Mouse (Mus musculus) embryonic facial prominence, embryonic 12.5 days (tissue): ENCODE measurements around the gene Fam229a. TPM values are rescaled to one million over a fixed set of nuclear protein-coding genes. Genes with fewer than 3 reads are reported as not detected.

ENCODE experiments used
- ATAC-seq: fragments of 200-750 bp; cut with Nextera tagmentation; 2 replicates; pipeline ENCODE4 v1.8.0; 2017; ENCODE audit not compliant: insufficient number of reproducible peaks, insufficient read depth, low FRiP score, low TSS enrichment
- H3K27ac ChIP-seq: fragments of 300-500 bp; sonication (generic); 2 replicates; pipeline ENCODE4 v1.5.1; 2016; ENCODE audit warnings: mild to moderate bottlenecking
- H3K27me3 ChIP-seq: fragments of 300-500 bp; sonication (generic); 2 replicates; pipeline ENCODE4 v1.6.1; 2016; ENCODE audit warnings: mild to moderate bottlenecking, moderate library complexity
- H3K36me3 ChIP-seq: fragments of 300-500 bp; sonication (generic); 2 replicates; pipeline ENCODE4 v1.6.1; 2016; ENCODE audit warnings: mild to moderate bottlenecking
- H3K4me1 ChIP-seq: fragments of 300-500 bp; sonication (generic); 2 replicates; pipeline ENCODE4 v1.6.1; 2016
- H3K4me2 ChIP-seq: fragments of 300-500 bp; sonication (generic); replicated peaks from 2 replicates; pipeline ENCODE4 v1.6.1; 2016; ENCODE audit warnings: mild to moderate bottlenecking, moderate library complexity
- H3K4me3 ChIP-seq: fragments of 300-500 bp; sonication (generic); 2 replicates; pipeline ENCODE4 v1.5.1; 2016; ENCODE audit warnings: mild to moderate bottlenecking
- H3K9ac ChIP-seq: fragments of 300-500 bp; sonication (generic); 2 replicates; pipeline ENCODE4 v1.6.1; 2016; ENCODE audit warnings: mild to moderate bottlenecking, moderate library complexity
- H3K9me3 ChIP-seq: fragments of 300-500 bp; sonication (generic); 2 replicates; pipeline ENCODE4 v1.6.1; 2016; ENCODE audit warnings: mild to moderate bottlenecking, moderate library complexity
- WGBS: fragments of 180-500 bp; shearing (Covaris S2); methylation state at CpG from one replicate; pipeline ENCODE4 v1.1.7; 2016; 5-methylcytosine and 5-hydroxymethylcytosine counted together
- polyA plus RNA-seq: library from polyadenylated mRNA; unstranded; fragments of >200 nt; fragmentation: Nextera tagmentation; extraction: Ambion mirVana; gene quantifications from 2 replicates; pipeline ENCODE4 v1.2.1, GENCODE M21; 2016

Fam229a gene
- polyA plus RNA-seq, 1 experiment from 2014 or later = 0.32 TPM

DNA sequence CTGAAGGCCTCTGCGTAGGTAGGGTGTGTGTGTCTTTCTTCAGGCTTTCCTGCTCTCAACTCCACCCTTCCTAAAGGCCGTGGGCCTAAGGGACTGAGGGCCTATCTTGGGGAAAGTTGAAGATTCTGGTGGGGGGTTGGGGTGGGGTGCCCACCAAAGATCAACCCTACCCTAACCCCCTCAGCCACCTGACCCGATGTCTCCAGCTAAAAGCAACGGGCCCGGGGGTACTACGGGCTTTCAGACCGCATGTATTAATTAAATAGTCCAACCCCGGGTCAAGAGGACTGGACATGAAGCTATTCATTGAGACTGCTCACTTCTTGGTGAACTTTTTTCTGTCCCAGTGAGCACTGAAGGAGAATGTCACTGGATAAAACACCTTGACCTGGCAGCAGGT lies 9.0 kb downstream of the Fam229a start:
- 79% methylated on average over 8 of the region's 8 CpGs for WGBS
- ATAC-seq = no peak
- Histone ChIP-seq H3K9ac (no peak overlapping the region; the same call in 1 of the 2 replicates), H3K9me3 (no peaks in the 10 kb centered on the region), H3K36me3 (no peaks in the 10 kb centered on the region), H3K4me2 (peak overlapping the region; percentile 63), H3K4me3 (peak overlapping the region; percentile 50), H3K4me1 (peaks cover 24% of the 10 kb centered on the region), H3K27ac (peak overlapping the region; percentile 87), H3K27me3 (no peaks in the 10 kb centered on the region)

- H3K27ac ChIP-seq = peak overlapping the region; percentile 87
- no peaks in the 10 kb centered on the region for H3K9me3 ChIP-seq
- peak overlapping the region; percentile 60 for H3K9ac ChIP-seq
- 2% methylated on average over 47 of the region's 49 CpGs for WGBS
- ATAC-seq = peak; percentile 74
- no peaks in the 10 kb centered on the region for H3K36me3 ChIP-seq
- H3K4me1 ChIP-seq = peaks cover 22% of the 10 kb centered on the region
- peak overlapping the region; percentile 50 for H3K4me3 ChIP-seq
- H3K4me2 ChIP-seq = peak overlapping the region; percentile 63
- no peaks in the 10 kb centered on the region for H3K27me3 ChIP-seq
These were observed 9.9 kb downstream of the Fam229a start for GRCm38 (mm10) chr4:129500607-129501566.

GRCm38 (mm10) chr4:129502327-129502888 lies 11.4 kb downstream of the Fam229a start:
- Histone ChIP-seq H3K27ac (no peak overlapping the region), H3K4me2 (no peak overlapping the region), H3K4me3 (no peak overlapping the region), H3K27me3 (no peaks in the 10 kb centered on the region), H3K4me1 (peaks cover 10% of the 10 kb centered on the region; the same call in 1 of the 2 replicates), H3K9ac (no peak overlapping the region), H3K36me3 (no peaks in the 10 kb centered on the region), H3K9me3 (no peaks in the 10 kb centered on the region)
- WGBS = 69% methylated on average over 9 of the region's 9 CpGs
- no peak for ATAC-seq

DNA sequence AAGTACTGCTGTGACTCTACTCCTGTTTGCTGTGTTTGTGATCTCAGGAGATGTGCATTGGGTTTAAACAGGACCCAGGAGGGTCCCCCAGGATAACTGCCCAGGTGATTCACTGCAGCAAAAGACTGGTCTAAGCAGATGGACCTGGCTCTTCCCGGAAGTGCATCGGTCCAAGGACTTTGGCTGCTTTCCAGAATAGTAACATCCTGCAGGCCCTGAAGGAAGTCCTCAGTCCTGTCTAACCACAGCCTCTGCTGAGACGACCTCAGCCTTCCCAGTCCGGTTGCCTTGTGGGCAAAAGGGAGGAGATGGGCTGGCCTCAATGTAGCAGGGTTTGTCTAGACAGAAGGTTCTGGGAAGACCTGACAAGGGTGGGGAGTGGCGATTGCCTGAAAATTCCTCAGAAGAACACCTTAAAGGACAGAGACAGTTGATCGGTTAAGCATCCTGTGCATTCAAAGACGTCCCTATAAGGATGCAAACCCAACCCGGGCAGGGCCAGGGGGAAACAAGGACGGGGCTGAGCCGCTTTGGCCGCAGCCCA lies 12.0 kb downstream of the Fam229a start:
- H3K9ac ChIP-seq = no peak overlapping the region
- ATAC-seq = no peak

GRCm38 (mm10) chr4:129505511-129505910 lies 14.5 kb downstream of the Fam229a start:
- Histone ChIP-seq H3K4me2 (no peak overlapping the region), H3K27me3 (no peaks in the 10 kb centered on the region), H3K27ac (no peak overlapping the region), H3K9ac (no peak overlapping the region), H3K9me3 (no peaks in the 10 kb centered on the region), H3K36me3 (no peaks in the 10 kb centered on the region), H3K4me1 (peaks cover 21% of the 10 kb centered on the region; the same call in 1 of the 2 replicates), H3K4me3 (no peak overlapping the region)
- WGBS = 85% methylated on average over 3 of the region's 3 CpGs
- ATAC-seq = no peak

More for the DNA sequence above, 12.0 kb downstream of the Fam229a start:
- Histone ChIP-seq H3K27me3 (no peaks in the 10 kb centered on the region), H3K36me3 (no peaks in the 10 kb centered on the region), H3K4me3 (no peak overlapping the region), H3K9me3 (no peaks in the 10 kb centered on the region), H3K27ac (no peak overlapping the region), H3K4me2 (no peak overlapping the region), H3K4me1 (peaks cover 10% of the 10 kb centered on the region; the same call in 1 of the 2 replicates)
- 65% methylated on average over 11 of the region's 11 CpGs for WGBS

DNA sequence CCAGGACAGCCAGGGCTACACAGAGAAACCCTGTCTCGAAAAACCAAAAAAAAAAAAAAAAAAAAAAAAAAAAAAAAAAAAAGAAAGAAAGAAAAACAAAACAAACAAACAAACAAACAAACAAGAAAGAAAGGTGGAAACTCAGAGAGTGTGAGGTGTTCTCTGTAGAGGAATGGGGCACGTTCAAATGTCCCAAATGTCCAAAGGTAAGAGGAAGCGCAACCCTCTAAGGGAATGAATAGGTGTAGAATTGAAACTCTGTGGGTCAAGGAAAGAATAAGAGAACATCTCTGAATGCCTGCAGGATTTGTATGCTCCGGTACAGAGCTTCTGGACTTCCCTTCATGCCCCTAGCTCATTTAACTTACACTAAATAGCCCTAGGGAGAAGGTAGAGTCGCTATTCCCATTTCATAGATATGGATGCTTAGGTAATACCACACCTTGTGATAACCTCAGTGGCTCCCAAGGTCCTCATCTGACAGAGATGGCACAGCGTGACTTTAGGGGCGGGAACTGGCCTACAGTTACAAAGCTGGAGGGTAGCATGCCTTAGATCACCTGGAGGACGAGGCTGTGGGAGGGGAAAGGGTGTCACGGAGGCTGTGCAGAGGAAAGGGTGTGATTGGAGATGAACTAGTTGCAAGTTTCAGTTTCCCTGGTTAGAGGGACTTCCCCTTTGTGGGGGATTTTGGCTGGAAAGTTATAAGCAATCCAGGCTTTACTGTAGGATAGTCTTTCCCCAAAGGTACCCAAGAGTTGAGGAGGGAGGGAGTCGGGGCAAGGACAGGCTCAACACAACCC lies 16.6 kb downstream of the Fam229a start:
- WGBS = 61% methylated on average over 9 of the region's 10 CpGs

DNA sequence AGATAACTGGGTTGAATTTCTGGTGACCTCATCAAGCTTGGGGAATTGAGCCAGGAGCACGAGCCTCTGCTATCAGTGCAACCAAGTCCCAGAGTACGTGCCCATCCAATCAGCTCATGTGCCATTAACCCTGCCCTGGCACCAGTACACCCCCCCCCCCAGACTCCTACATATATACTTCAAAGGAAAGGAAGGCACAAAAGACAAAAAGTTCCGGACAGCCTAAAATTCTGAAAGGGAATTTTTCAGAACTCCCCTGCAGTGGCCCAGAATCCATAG lies 17.2 kb downstream of the Fam229a start:
- H3K4me1 ChIP-seq = peaks cover 36% of the 10 kb centered on the region
- WGBS = 59% methylated on average over 3 of the region's 3 CpGs
- no peak for ATAC-seq

More for the DNA sequence above, 16.6 kb downstream of the Fam229a start:
- Histone ChIP-seq H3K9ac (no peak overlapping the region), H3K9me3 (no peaks in the 10 kb centered on the region), H3K27me3 (no peaks in the 10 kb centered on the region), H3K36me3 (no peaks in the 10 kb centered on the region), H3K4me2 (no peak overlapping the region), H3K4me1 (peaks cover 34% of the 10 kb centered on the region), H3K27ac (no peak overlapping the region), H3K4me3 (no peak overlapping the region)
- ATAC-seq = no peak

GRCm38 (mm10) chr4:129508834-129509600 lies 18.0 kb downstream of the Fam229a start:
- 65% methylated on average over 15 of the region's 15 CpGs for WGBS
- 0 out of 2 replicates have a peak overlapping the region, but pooled peaks have one; percentile 30 for H3K9ac ChIP-seq
- H3K36me3 ChIP-seq = no peaks in the 10 kb centered on the region
- no peaks in the 10 kb centered on the region for H3K9me3 ChIP-seq
- no peak for ATAC-seq
- peak overlapping the region; percentile 60; the same call in 1 of the 2 replicates for H3K27ac ChIP-seq
- H3K4me3 ChIP-seq = no peak overlapping the region
- H3K4me1 ChIP-seq = peaks cover 32% of the 10 kb centered on the region
- no peaks in the 10 kb centered on the region for H3K27me3 ChIP-seq
- no peak overlapping the region for H3K4me2 ChIP-seq

More for the DNA sequence above, 17.2 kb downstream of the Fam229a start:
- no peak overlapping the region for H3K4me2 ChIP-seq
- no peak overlapping the region for H3K27ac ChIP-seq
- H3K36me3 ChIP-seq = no peaks in the 10 kb centered on the region
- H3K9me3 ChIP-seq = no peaks in the 10 kb centered on the region
- H3K4me3 ChIP-seq = no peak overlapping the region
- no peaks in the 10 kb centered on the region for H3K27me3 ChIP-seq
- H3K9ac ChIP-seq = no peak overlapping the region

DNA sequence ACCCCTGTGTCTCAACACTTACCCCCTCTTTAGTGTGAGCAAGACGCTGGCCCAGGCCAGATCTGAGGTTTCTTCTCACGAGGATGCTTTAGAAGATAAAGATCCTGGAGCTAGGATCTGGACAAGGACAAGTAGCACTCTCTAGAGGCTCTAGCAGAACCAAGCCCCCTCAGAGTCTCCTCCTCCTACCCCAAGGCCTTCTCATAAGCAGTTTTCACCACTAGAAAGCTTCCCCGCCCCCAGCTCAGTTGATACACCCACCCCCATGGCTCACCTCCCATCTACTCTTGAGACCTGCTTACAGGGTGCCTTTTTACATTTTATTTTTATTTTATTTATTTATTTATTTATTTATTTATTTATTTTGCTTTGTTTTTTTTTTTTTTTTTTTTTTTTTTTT lies 18.7 kb downstream of the Fam229a start:
- no peak for ATAC-seq
- H3K36me3 ChIP-seq = no peaks in the 10 kb centered on the region
- 70% methylated on average over 3 of the region's 3 CpGs for WGBS
- peak overlapping the region; percentile 60; the same call in 1 of the 2 replicates for H3K27ac ChIP-seq
- H3K4me2 ChIP-seq = no peak overlapping the region
- peaks cover 32% of the 10 kb centered on the region for H3K4me1 ChIP-seq
- 0 out of 2 replicates have a peak overlapping the region, but pooled peaks have one; percentile 30 for H3K9ac ChIP-seq
- H3K4me3 ChIP-seq = no peak overlapping the region
- H3K27me3 ChIP-seq = no peaks in the 10 kb centered on the region
- no peaks in the 10 kb centered on the region for H3K9me3 ChIP-seq

DNA sequence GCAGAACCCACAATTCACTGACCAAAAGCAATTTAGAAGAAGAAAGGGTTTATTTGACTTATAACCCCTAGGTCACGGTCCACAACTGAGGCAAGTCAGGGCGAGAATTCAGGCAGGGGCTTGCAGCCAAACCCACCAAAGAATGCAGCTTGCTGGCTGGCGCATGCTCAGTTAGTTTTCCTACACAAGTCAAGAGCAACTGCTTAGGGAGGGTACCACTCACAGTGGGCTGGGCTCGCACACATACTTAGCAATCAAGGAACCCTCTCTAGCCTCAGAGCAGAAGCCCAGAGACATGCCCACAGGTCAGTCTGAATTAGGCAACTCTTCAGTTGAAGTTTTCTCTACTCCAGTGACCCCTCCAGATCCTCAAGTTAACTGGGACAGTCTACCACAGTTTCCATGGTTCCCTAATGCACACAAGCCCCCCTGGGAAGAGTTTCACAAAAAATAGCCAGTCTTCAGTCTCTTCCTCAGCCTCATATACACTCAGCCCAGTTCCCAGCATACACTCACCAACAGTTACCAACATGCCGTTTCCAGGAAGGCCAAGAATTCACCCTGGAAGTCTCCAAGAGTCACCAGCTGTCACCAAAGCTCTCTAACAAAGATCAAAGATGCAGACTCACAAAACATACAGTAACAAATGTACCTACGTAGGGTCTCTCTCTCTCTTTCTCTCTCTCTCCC lies 19.9 kb downstream of the Fam229a start:
- 34% methylated on average over 6 of the region's 6 CpGs for whole genome bisulfite sequencing
- Histone ChIP-seq H3K27ac (peak overlapping the region; percentile 58; the same call in 1 of the 2 replicates), H3K27me3 (no peaks in the 10 kb centered on the region), H3K36me3 (peaks cover 10% of the 10 kb centered on the region; the same call in 1 of the 2 replicates), H3K4me2 (no peak overlapping the region), H3K4me1 (peaks cover 43% of the 10 kb centered on the region), H3K4me3 (no peak overlapping the region), H3K9ac (no peak overlapping the region), H3K9me3 (no peaks in the 10 kb centered on the region)
- ATAC-seq = no peak
